Mouse (Mus musculus) bone marrow, adult 2 months (tissue): ENCODE data around the gene Mymx.

Source experiments
- CTCF ChIP-seq: fragments of 200-500 bp; IDR thresholded peaks from 2 replicates; pipeline ENCODE4 v1.5.1; 2011; ENCODE audit warnings: low read length, control low read depth; ENCODE audit not compliant: control insufficient read depth, insufficient read depth
- POLR2A ChIP-seq: fragments of 200-500 bp; IDR thresholded peaks from 2 replicates; pipeline ENCODE4 v1.6.1; 2011; ENCODE audit warnings: low read depth, mild to moderate bottlenecking, control low read depth, low read length, borderline replicate concordance; ENCODE audit not compliant: control insufficient read depth

DNA sequence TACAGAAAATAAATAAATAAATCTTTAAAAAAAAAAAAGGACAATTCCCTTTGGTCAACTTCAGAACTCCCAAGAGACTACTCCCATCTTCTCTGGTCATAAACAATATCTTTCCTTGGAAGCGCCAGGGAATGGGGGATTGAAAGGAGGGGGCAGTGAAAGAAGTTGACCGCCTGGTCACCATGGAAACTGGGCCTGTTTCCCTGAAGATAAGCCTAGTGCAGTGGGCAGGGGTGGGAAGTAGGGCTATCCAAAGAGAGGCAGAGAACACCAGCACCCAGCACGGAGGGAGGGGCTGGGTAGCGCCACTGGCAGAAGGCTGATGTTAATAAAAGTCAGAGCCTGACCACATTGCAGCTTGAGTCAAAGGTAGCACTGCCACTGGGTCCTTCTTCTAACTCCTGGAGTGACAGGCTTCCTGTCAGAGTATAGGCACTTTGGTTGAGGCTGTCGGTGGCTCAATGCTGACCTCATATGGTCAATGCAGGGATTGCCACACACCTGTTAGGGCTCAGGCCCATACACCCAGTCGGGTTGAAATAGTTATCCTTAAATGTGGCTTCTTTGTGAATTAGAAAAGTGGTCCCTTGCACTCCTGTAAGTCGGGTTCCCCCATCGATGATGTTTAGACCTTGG lies 50.0 kb downstream of the Mymx start:
- TF ChIP-seq CTCF (peak; percentile 88), POLR2A (no peak)
